Mouse (Mus musculus) heart, adult 2 months (tissue): Measurements from ENCODE around the gene Grhl3. TPM values are rescaled to one million over a fixed set of nuclear protein-coding genes. Genes with fewer than 3 reads are reported as not detected.

ENCODE experiments used
- DNase-seq, 2 experiments: peaks; one replicate each; pipeline ENCODE4 v3.0.0; 2021
- H3K27ac ChIP-seq: fragments of 200-600 bp; 2 replicates; pipeline ENCODE4 v1.8.1; 2022
- H3K27me3 ChIP-seq: fragments of 200-500 bp; 2 replicates; pipeline ENCODE4 v1.6.1; 2012; ENCODE audit warnings: mild to moderate bottlenecking, low read length, inconsistent platforms, mixed read lengths; ENCODE audit not compliant: control insufficient read depth, insufficient read depth
- H3K36me3 ChIP-seq: fragments of 200-500 bp; 2 replicates; pipeline ENCODE4 v1.6.1; 2012; ENCODE audit warnings: low read length, inconsistent platforms; ENCODE audit not compliant: control insufficient read depth, insufficient read depth
- H3K4me1 ChIP-seq: fragments of 200-500 bp; 2 replicates; pipeline ENCODE4 v1.6.1; 2011; ENCODE audit warnings: low read length; ENCODE audit not compliant: control insufficient read depth, insufficient read depth
- H3K4me3 ChIP-seq: fragments of 200-600 bp; 2 replicates; pipeline ENCODE4 v1.8.1; 2022
- H3K79me2 ChIP-seq: fragments of 200-500 bp; replicated peaks from 2 replicates; pipeline ENCODE4 v1.6.1; 2012; ENCODE audit warnings: mild to moderate bottlenecking, inconsistent platforms, low read length, moderate library complexity, mixed read lengths; ENCODE audit not compliant: control insufficient read depth, insufficient read depth
- H3K9ac ChIP-seq: fragments of 200-500 bp; 2 replicates; pipeline ENCODE4 v1.6.1; 2012; ENCODE audit warnings: low read depth, mild to moderate bottlenecking, control low read depth, inconsistent platforms, low read length, mixed read lengths
- CTCF ChIP-seq: fragments of 200-600 bp; IDR thresholded peaks from 2 replicates; pipeline ENCODE4 v1.8.1; 2022; ENCODE audit warnings: antibody characterized with exemption, mild to moderate bottlenecking, moderate library complexity
- EP300 ChIP-seq: fragments of 200-500 bp; IDR thresholded peaks from 2 replicates; pipeline ENCODE4 v1.6.1; 2011; ENCODE audit warnings: low read depth, low read length, control low read depth; ENCODE audit not compliant: insufficient read depth
- POLR2A ChIP-seq: fragments of 200-500 bp; IDR thresholded peaks from 2 replicates; pipeline ENCODE4 v1.6.1; 2011; ENCODE audit warnings: mild to moderate bottlenecking, low read depth, low read length, control low read depth; ENCODE audit not compliant: insufficient read depth
- WGBS: fragments of 180-500 bp; shearing (Covaris S2); methylation state at CpG from one replicate; pipeline ENCODE4 v1.1.7; 2018; 5-methylcytosine and 5-hydroxymethylcytosine counted together
- intact Hi-C: fragments of 180-260 bp; cut with DNase I; formaldehyde crosslinking; loops from one replicate; pipeline ENCODE4 v1.15.1; 2025
- polyA plus RNA-seq: library from polyadenylated mRNA; depleted of rRNA; stranded (reverse); fragments of >200 nt; gene quantifications from 2 replicates; pipeline ENCODE4 v1.2.3, GENCODE M21; 2012
- total RNA-seq, 2 experiments: library from RNA; stranded (reverse); gene quantifications; 2 replicates each; pipeline ENCODE4 v1.2.3; 2021

The Grhl3 gene
- total and polyA plus RNA-seq, 3 experiments, result 0.04 to 0.14 (median 0.08) TPM

DNA sequence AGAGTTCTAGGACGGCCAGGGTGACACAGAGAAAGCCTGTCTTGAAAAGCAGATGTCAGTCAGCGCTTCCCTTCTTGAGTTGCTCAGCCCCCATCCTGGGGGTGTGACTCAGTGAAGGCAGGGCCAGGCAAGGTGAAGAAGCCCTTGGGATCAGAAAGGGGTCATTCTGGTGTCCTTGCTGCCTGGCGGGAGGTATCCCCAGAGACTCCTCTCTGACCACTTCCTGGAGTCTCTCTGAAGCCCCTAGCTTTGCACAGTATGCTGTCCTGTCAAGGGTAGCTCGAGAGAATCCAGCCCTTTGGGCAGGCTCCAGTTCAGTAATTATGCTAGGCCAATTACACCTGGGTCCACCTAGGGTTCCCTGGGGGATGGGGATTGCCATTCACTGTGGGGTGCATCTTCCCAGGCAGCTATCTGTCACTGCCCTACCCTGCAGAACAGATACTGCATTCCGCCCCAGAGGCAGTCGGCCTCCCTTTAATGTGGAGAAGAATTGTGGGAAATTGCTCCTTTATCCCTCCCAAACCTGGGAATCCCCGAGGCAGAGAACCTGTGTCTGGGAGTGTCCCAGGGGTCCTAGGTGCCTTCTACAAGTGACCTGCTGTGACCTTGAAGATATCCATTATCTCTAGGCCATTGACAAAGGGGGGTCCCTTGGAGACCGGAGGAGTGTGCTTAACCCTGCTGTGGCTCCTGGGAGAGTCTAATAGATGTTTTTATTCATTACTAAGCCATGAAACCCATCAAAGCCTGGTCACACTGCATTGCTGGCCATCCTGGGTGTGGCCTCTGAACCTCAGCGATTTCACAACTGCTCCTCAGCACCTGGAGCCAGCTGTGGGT, 41.4 kb downstream of the Grhl3 start:
- Histone ChIP-seq H3K79me2 (no peaks in the 10 kb centered on the region), H3K27ac (no peak overlapping the region), H3K4me1 (no peaks in the 10 kb centered on the region), H3K4me3 (no peak overlapping the region), H3K9ac (no peak overlapping the region), H3K36me3 (no peaks in the 10 kb centered on the region), H3K27me3 (no peaks in the 10 kb centered on the region)
- no peak for DNase-seq
- WGBS, result 59% methylated on average over 9 of the region's 9 CpGs
- TF ChIP-seq CTCF, result no peak
- TF ChIP-seq POLR2A, result no peak
- TF ChIP-seq EP300, result no peak
- intact Hi-C loops, result no loop called here

DNA sequence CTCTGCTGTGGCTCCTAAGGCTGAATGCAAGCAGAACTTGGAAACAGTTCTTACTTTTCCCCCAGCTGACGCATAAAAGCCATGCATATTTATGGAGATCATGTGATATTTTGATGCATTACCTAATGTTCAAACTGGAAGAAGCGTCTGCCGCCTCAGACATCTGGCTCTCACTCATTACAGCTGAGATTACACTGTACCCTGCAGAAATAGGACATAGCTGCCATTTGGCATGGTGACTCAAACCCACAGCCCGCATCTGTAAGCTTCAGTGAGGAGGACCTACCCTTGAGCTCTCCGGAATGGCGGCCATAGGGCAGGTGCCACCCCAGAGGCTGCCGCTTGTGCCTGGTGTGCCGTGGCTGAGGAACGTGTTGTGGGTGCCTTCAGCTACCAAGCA, 42.2 kb downstream of the Grhl3 start:
- DNase-seq, result no peak
- no peaks in the 10 kb centered on the region for H3K27me3 ChIP-seq
- H3K4me1 ChIP-seq, result no peaks in the 10 kb centered on the region
- no peak overlapping the region for H3K9ac ChIP-seq
- intact Hi-C loops, result no loop called here
- H3K79me2 ChIP-seq, result no peaks in the 10 kb centered on the region
- no peak overlapping the region for H3K4me3 ChIP-seq
- no peak overlapping the region for H3K27ac ChIP-seq
- H3K36me3 ChIP-seq, result no peaks in the 10 kb centered on the region
- TF ChIP-seq EP300, result no peak
- TF ChIP-seq CTCF, result no peak
- no peak for TF ChIP-seq POLR2A
- WGBS, result 91% methylated on average over 9 of the region's 9 CpGs

DNA sequence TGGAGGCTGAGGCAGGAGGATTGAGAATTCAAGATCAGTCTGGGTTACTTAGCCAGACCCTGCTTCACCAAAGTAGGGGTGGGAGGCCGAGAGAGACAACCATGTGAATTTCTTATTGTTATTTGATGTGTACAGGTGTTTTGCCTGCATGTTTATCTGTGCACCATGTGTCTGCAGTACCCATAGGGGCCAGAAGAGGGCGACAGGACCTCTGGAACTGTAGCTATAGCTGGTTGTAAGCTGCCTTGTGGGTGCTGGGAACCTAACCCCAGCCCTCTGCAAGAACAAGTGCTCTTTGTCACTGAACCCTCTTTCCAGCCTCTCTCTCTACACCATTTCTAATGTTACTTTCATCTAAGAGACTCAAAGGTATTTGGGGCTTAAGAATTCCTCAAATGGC, 43.2 kb downstream of the Grhl3 start:
- H3K4me3 ChIP-seq, result no peak overlapping the region
- DNase-seq, result no peak
- H3K27ac ChIP-seq, result no peak overlapping the region
- H3K36me3 ChIP-seq, result no peaks in the 10 kb centered on the region
- 57% methylated on average over 2 of the region's 2 CpGs for WGBS
- intact Hi-C loops, result no loop called here
- no peak overlapping the region for H3K9ac ChIP-seq
- peak; percentile 45 for TF ChIP-seq CTCF
- no peak for TF ChIP-seq EP300
- TF ChIP-seq POLR2A, result no peak
- no peaks in the 10 kb centered on the region for H3K4me1 ChIP-seq
- no peaks in the 10 kb centered on the region for H3K27me3 ChIP-seq
- H3K79me2 ChIP-seq, result no peaks in the 10 kb centered on the region

DNA sequence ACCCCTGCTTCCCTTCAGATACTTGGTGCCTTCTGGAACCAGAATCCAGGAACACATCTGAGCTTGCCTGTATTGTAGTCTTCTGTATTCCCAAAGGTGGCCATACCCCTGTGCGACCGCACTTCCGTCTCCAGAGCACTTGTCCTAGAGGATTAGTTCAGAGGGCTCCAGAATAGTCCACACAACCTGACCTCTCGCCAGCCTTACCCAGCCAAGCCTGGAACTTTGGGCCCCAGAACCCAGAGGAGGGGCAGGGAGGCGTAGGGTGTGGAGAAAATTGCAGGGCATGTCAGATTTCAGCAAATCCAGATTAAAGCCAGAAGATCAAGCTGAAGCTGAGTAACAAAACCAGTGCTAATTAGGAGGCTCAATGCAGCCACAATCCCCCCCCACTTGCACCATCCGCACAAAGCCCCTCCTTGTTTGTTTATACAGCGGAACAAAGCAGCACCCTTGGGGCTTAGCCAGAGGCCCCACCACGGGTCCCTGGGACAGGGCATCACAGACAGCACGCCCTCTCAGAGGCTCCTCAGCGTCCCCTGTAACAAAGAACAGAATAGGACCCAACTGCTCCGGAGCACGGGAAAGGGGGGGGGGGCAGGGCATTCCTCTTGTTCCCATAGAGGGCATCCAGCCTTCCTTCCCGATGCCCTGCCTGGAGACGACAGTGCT, 47.3 kb downstream of the Grhl3 start:
- H3K36me3 ChIP-seq, result no peaks in the 10 kb centered on the region
- H3K4me1 ChIP-seq, result no peaks in the 10 kb centered on the region
- no peak overlapping the region for H3K4me3 ChIP-seq
- intact Hi-C loops, result no loop called here
- no peak overlapping the region for H3K9ac ChIP-seq
- 43% methylated on average over 14 of the region's 14 CpGs for WGBS
- H3K27ac ChIP-seq, result no peak overlapping the region
- H3K27me3 ChIP-seq, result no peaks in the 10 kb centered on the region
- no peak for TF ChIP-seq POLR2A
- no peak for TF ChIP-seq EP300
- no peak for TF ChIP-seq CTCF
- no peaks in the 10 kb centered on the region for H3K79me2 ChIP-seq
- no peak for DNase-seq

DNA sequence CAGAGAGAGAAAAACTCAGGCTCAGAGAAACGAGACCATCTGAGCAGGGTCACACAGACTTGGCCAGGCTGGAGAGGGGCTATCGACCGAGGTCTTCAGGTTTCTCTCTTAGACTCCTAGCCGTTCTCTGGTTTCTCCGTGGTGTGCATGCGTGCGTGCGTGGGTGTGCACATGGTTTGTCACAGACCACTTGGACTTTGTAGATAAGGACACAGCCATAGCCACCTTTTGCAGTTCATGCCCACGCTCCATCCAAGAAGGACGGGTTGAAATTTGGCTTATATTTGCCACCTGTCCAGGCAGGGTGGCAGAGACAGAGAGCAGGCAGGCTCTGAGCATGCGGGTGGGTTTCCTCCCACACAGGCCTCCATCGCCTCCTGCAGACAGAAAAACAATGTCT, 48.4 kb downstream of the Grhl3 start:
- intact Hi-C loops, result no loop called here
- no peak overlapping the region for H3K4me3 ChIP-seq
- H3K4me1 ChIP-seq, result no peaks in the 10 kb centered on the region
- 65% methylated on average over 12 of the region's 12 CpGs for WGBS
- no peaks in the 10 kb centered on the region for H3K36me3 ChIP-seq
- no peaks in the 10 kb centered on the region for H3K79me2 ChIP-seq
- no peak for DNase-seq
- TF ChIP-seq EP300 (no peak), POLR2A (no peak), CTCF (no peak)
- H3K9ac ChIP-seq, result no peak overlapping the region
- no peak overlapping the region for H3K27ac ChIP-seq
- no peaks in the 10 kb centered on the region for H3K27me3 ChIP-seq

DNA sequence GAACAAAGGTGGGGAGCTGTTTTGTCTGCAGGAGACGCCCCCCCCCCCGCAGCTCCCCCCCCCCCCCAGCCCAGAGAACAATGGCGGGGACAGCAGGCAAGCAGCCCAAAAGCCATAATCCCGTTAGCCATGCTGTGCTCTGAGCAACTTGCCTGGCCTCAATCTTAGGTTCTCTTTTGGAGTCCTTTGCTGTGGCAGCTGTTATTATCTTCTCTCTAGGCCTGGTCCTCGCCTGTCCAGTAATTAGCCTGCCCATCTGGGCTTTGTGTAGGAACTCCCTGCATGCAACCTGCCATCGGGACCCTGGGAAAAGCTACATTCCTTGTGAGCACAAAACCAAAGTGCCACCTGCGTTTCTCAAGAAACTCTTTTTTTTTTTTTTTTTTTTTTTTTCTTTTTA, 49.5 kb downstream of the Grhl3 start:
- Histone ChIP-seq H3K79me2 (no peaks in the 10 kb centered on the region), H3K27ac (no peak overlapping the region), H3K4me3 (no peak overlapping the region), H3K9ac (no peak overlapping the region), H3K27me3 (no peaks in the 10 kb centered on the region), H3K4me1 (no peaks in the 10 kb centered on the region), H3K36me3 (no peaks in the 10 kb centered on the region)
- no peak for TF ChIP-seq EP300
- TF ChIP-seq POLR2A, result no peak
- TF ChIP-seq CTCF, result no peak
- intact Hi-C loops, result no loop called here
- DNase-seq, result no peak
- 47% methylated on average over 5 of the region's 7 CpGs for WGBS
